Mouse (Mus musculus): ENCODE data around the gene C2cd5. TPM values are rescaled to one million over a fixed set of nuclear protein-coding genes. Genes with fewer than 3 reads are reported as not detected.
"Not testable (repeated sequence)": the region's sequence is repeated elsewhere in the genome, so short reads cannot be mapped to it uniquely, and the experiment has no call there.

The C2cd5 gene
- total and polyA plus RNA-seq, 3 experiments: 19.1 to 22.3 (median 19.7) TPM

DNA sequence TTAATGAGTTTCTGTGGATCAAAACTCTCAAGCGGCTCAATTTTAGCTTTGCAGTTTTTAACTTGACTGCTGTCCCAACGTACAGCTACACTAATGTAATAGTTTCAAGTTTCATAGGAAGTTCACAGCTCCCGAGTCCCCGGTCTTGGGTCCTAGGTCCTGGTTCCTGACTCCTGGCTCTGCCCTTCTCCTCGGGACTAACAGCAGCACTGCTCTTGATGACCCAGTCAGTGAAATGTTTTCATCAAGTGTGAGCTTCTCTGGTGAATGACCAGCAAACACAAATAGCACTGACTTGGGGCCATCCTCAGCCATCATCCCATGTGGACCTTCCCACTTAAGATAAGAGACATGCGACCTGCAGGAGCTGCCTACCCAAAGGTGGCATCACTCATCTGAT is 111.7 kb downstream of the C2cd5 start:
- Histone ChIP-seq H3K9ac (ENCODE audit: insufficient read depth, low read depth) (no peak overlapping the region), H3K4me1 (ENCODE audit: control insufficient read depth in 1 of 2, insufficient read depth in 2 of 2) (peaks cover 22 to 56% of the 10 kb centered on the region in 2 experiments), H3K4me2 (ENCODE audit: insufficient read depth, low read depth, poor library complexity, severe bottlenecking) (peak overlapping the region; percentile 21; the same call in 1 of the 2 replicates), H3K27me3 (replicated peaks) (no peaks in the 10 kb centered on the region), H3K27ac (ENCODE audit: insufficient read depth, low read depth) (no peak overlapping the region), H3K79me2 (replicated peaks; ENCODE audit: control insufficient read depth, extremely low read depth, insufficient read depth, poor library complexity, severe bottlenecking) (no peaks in the 10 kb centered on the region), H3K4me3 (replicated peaks in 1 of 3; ENCODE audit: low read depth in 2 of 3, low read length in 2 of 3, poor library complexity in 1 of 3) (no peak overlapping the region), H3K9me3 (replicated peaks; ENCODE audit: low read length) (no peaks in the 10 kb centered on the region), H3K36me3 (replicated peaks in 1 of 2; ENCODE audit: control insufficient read depth in 1 of 2, insufficient read depth in 1 of 2, low read length in 1 of 2) (no peaks in the 10 kb centered on the region)
- TF ChIP-seq IRF4 (IDR thresholded peaks at IDR 0.05; ENCODE audit: low read depth, low read length): no peak
- no peak for TF ChIP-seq E2F4 (IDR thresholded peaks at IDR 0.05; ENCODE audit: insufficient replicate concordance, low read depth, low read length)
- TF ChIP-seq USF1 (IDR thresholded peaks at IDR 0.05; ENCODE audit: low read depth, low read length): no peak
- no peak for TF ChIP-seq ZNF384 (IDR thresholded peaks at IDR 0.05; ENCODE audit: low read depth, low read length)
- TF ChIP-seq MXI1 (IDR thresholded peaks at IDR 0.05; ENCODE audit: low read depth, low read length): no peak
- TF ChIP-seq TBP (conservative IDR thresholded peaks at IDR 0.05; ENCODE audit: low read depth, low read length): no peak
- TF ChIP-seq HCFC1 (IDR thresholded peaks at IDR 0.05; ENCODE audit: low read depth, low read length): no peak
- no peak for TF ChIP-seq JUN (IDR thresholded peaks at IDR 0.05; ENCODE audit: insufficient read depth, low read depth, low read length)
- no peak for TF ChIP-seq POLR2A (IDR thresholded peaks at IDR 0.05; ENCODE audit: low read depth, low read length)
- TF ChIP-seq CTCF (conservative IDR thresholded peaks at IDR 0.05 in 1 of 2, IDR thresholded peaks at IDR 0.05 in 1 of 2; ENCODE audit: low read depth in 2 of 2, low read length in 2 of 2): no peak
- no peak for TF ChIP-seq MAZ (IDR thresholded peaks at IDR 0.05; ENCODE audit: low read depth, low read length)
- no peak for TF ChIP-seq EP300 (IDR thresholded peaks at IDR 0.05; ENCODE audit: low read length)
- TF ChIP-seq USF2 (conservative IDR thresholded peaks at IDR 0.05; ENCODE audit: low read depth, low read length): no peak
- TF ChIP-seq MAFK (IDR thresholded peaks at IDR 0.05; ENCODE audit: insufficient replicate concordance, low read length): no peak
- TF ChIP-seq SMC3 (IDR thresholded peaks at IDR 0.05; ENCODE audit: low read depth, low read length): no peak
- DNase-seq (ENCODE audit: extremely low read depth): no peak
- dilution Hi-C loops (cut with MboI; ENCODE audit: extremely low pct_ligation_motif_present, extremely low pct_unique_long_range_greater_than_20kb, low sequenced_read_pairs) (no loop called here), in situ Hi-C loops (cut with MboI; ENCODE audit: low pct_ligation_motif_present, low pct_unique_long_range_greater_than_20kb, low sequenced_read_pairs) (no loop called here)

DNA sequence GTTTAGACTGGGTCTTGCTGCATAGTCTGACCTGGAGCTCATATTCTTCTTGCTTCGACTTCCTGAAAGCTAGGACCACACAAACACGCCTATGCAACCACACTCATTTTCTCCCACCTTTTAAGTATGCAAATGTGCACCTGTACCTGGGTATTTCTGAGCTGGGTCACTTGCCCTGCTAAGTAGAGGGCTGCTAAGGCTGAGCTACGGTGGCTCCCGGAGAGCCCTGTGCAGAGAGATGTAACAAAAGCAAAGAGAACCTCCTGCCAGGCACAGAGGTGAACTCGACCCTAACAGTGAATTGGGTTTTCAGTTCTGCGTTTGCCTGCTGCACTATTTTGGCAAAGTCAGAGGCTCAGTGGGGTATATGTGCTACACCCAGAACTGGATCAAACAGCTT is 112.3 kb downstream of the C2cd5 start:
- Histone ChIP-seq H3K9me3 (replicated peaks; ENCODE audit: low read length) (no peaks in the 10 kb centered on the region), H3K9ac (ENCODE audit: insufficient read depth, low read depth) (no peak overlapping the region), H3K4me3 (replicated peaks in 1 of 3; ENCODE audit: low read depth in 2 of 3, low read length in 2 of 3, poor library complexity in 1 of 3) (no peak overlapping the region), H3K36me3 (replicated peaks in 1 of 2; ENCODE audit: control insufficient read depth in 1 of 2, insufficient read depth in 1 of 2, low read length in 1 of 2) (no peaks in the 10 kb centered on the region), H3K27ac (ENCODE audit: insufficient read depth, low read depth) (no peak overlapping the region), H3K79me2 (replicated peaks; ENCODE audit: control insufficient read depth, extremely low read depth, insufficient read depth, poor library complexity, severe bottlenecking) (no peaks in the 10 kb centered on the region), H3K4me2 (ENCODE audit: insufficient read depth, low read depth, poor library complexity, severe bottlenecking) (peak overlapping the region; percentile 21; the same call in 1 of the 2 replicates), H3K4me1 (ENCODE audit: control insufficient read depth in 1 of 2, insufficient read depth in 2 of 2) (peaks cover 22 to 50% of the 10 kb centered on the region in 2 experiments), H3K27me3 (replicated peaks) (no peaks in the 10 kb centered on the region)
- dilution Hi-C loops (cut with MboI; ENCODE audit: extremely low pct_ligation_motif_present, extremely low pct_unique_long_range_greater_than_20kb, low sequenced_read_pairs) (no loop called here), in situ Hi-C loops (cut with MboI; ENCODE audit: low pct_ligation_motif_present, low pct_unique_long_range_greater_than_20kb, low sequenced_read_pairs) (no loop called here)
- TF ChIP-seq USF2 (conservative IDR thresholded peaks at IDR 0.05; ENCODE audit: low read depth, low read length) (no peak), CHD1 (IDR thresholded peaks at IDR 0.05; ENCODE audit: low read depth, low read length) (no peak), ZMIZ1 (IDR thresholded peaks at IDR 0.05; ENCODE audit: low read depth, low read length) (no peak), ZC3H11A (IDR thresholded peaks at IDR 0.05; ENCODE audit: low read depth, low read length) (no peak), MYC (IDR thresholded peaks at IDR 0.05; ENCODE audit: low read depth, low read length) (no peak), SMC3 (IDR thresholded peaks at IDR 0.05; ENCODE audit: low read depth, low read length) (no peak), MAZ (IDR thresholded peaks at IDR 0.05; ENCODE audit: low read depth, low read length) (no peak), E2F4 (IDR thresholded peaks at IDR 0.05; ENCODE audit: insufficient replicate concordance, low read depth, low read length) (no peak), SIN3A (IDR thresholded peaks at IDR 0.05; ENCODE audit: low read length) (no peak), JUN (IDR thresholded peaks at IDR 0.05; ENCODE audit: insufficient read depth, low read depth, low read length) (no peak), JUND (conservative IDR thresholded peaks at IDR 0.05; ENCODE audit: low read depth, low read length) (no peak), NRF1 (IDR thresholded peaks at IDR 0.05; ENCODE audit: low read depth, low read length) (no peak), TCF12 (IDR thresholded peaks at IDR 0.05; ENCODE audit: low read depth, low read length) (no peak), CTCF (conservative IDR thresholded peaks at IDR 0.05 in 1 of 2, IDR thresholded peaks at IDR 0.05 in 1 of 2; ENCODE audit: low read depth in 2 of 2, low read length in 2 of 2) (no peak), GABPA (IDR thresholded peaks at IDR 0.05; ENCODE audit: insufficient replicate concordance, low read depth, low read length) (no peak), KAT2A (IDR thresholded peaks at IDR 0.05; ENCODE audit: insufficient replicate concordance, low read length) (no peak), IRF4 (IDR thresholded peaks at IDR 0.05; ENCODE audit: low read depth, low read length) (no peak), BHLHE40 (IDR thresholded peaks at IDR 0.05; ENCODE audit: low read depth, low read length) (no peak), ZNF384 (IDR thresholded peaks at IDR 0.05; ENCODE audit: low read depth, low read length) (no peak), RCOR1 (conservative IDR thresholded peaks at IDR 0.05; ENCODE audit: low read depth, low read length) (no peak)
- no peak for DNase-seq (ENCODE audit: extremely low read depth)

DNA sequence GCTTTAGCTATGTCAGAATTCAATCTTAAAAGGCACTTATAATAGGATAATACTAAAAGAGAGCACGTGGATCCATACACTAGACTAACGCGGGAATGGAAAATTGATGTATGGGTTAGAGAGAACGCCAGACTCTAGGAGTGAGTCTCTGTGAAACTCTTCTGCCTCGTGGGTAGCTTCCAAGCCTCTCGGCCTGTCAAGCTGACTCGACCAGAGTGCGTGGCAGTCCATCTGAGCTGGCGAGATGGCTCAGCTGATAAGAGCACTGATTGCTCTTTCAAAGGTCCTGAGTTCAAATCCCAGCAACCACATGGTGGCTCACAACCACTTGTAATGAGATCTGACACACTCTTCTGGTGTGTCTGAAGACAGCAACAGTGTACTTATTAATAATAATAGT is 113.2 kb downstream of the C2cd5 start:
- H3K27ac ChIP-seq (ENCODE audit: insufficient read depth, low read depth); H3K27me3 ChIP-seq (replicated peaks); dilution Hi-C loops (cut with MboI; ENCODE audit: extremely low pct_ligation_motif_present, extremely low pct_unique_long_range_greater_than_20kb, low sequenced_read_pairs); H3K79me2 ChIP-seq (replicated peaks; ENCODE audit: control insufficient read depth, extremely low read depth, insufficient read depth, poor library complexity, severe bottlenecking); H3K9me3 ChIP-seq (replicated peaks; ENCODE audit: low read length); H3K36me3 ChIP-seq (replicated peaks in 1 of 2; ENCODE audit: control insufficient read depth in 1 of 2, insufficient read depth in 1 of 2, low read length in 1 of 2); H3K4me3 ChIP-seq (replicated peaks in 1 of 3; ENCODE audit: low read depth in 2 of 3, low read length in 2 of 3, poor library complexity in 1 of 3); DNase-seq (ENCODE audit: extremely low read depth); in situ Hi-C loops (cut with MboI; ENCODE audit: low pct_ligation_motif_present, low pct_unique_long_range_greater_than_20kb, low sequenced_read_pairs); H3K9ac ChIP-seq (ENCODE audit: insufficient read depth, low read depth); H3K4me2 ChIP-seq (ENCODE audit: insufficient read depth, low read depth, poor library complexity, severe bottlenecking): not testable (repeated sequence)
- peaks cover 22 to 42% of the 10 kb centered on the region in 2 experiments for H3K4me1 ChIP-seq (ENCODE audit: control insufficient read depth in 1 of 2, insufficient read depth in 2 of 2)

Data from CH12.LX (cell line).